Mouse (Mus musculus): Measurements from ENCODE around the gene Fgfr2. TPM values are rescaled to one million over a fixed set of nuclear protein-coding genes. Genes with fewer than 3 reads are reported as not detected.

The Fgfr2 gene
- polyA plus RNA-seq, 1 experiment from 2014 or later, result 110 TPM

DNA sequence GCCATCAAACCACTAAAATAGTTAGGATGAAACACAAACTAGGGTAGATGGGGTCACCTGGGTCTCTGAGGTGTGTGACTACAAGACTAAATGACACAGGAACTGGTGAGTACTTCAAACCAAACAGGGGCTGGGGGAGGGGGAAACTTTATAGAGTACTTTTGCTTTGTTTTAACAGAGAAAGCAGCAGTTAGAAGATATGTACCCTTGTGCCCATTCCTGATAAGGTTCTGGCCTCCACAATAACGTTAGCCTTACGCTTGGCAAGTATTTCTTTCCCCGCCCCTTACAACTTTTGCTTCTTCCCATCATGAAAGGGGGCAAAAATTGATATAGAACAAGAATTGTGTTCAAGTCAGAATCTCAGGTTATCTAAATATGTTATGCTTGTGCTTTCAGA, 527.4 kb downstream of the Fgfr2 start:
- Histone ChIP-seq H3K9me3 (ENCODE audit: low read length) (no peaks in the 10 kb centered on the region), H3K4me2 (replicated peaks; ENCODE audit: low read depth, low read length) (no peak overlapping the region), H3K27me3 (replicated peaks; ENCODE audit: insufficient read depth, low read length) (peaks cover 51% of the 10 kb centered on the region), H3K9ac (replicated peaks; ENCODE audit: low read depth) (no peak overlapping the region), H3K4me1 (ENCODE audit: insufficient read depth, low read depth, low read length) (peaks cover 10% of the 10 kb centered on the region; the same call in 1 of the 2 replicates), H3K27ac (ENCODE audit: low read length) (no peak overlapping the region), H3K4me3 (ENCODE audit: low read depth, low read length) (no peak overlapping the region), H3K36me3 (ENCODE audit: insufficient read depth, low read length) (no peaks in the 10 kb centered on the region)
- WGBS, result 75% methylated on average over 3 of the region's 3 CpGs
- DNase-seq (ENCODE audit: low spot score), result no peak
- TF ChIP-seq CTCF (IDR thresholded peaks at IDR 0.05) (no peak), EP300 (IDR thresholded peaks at IDR 0.05) (no peak)
- ATAC-seq, result no peak

DNA sequence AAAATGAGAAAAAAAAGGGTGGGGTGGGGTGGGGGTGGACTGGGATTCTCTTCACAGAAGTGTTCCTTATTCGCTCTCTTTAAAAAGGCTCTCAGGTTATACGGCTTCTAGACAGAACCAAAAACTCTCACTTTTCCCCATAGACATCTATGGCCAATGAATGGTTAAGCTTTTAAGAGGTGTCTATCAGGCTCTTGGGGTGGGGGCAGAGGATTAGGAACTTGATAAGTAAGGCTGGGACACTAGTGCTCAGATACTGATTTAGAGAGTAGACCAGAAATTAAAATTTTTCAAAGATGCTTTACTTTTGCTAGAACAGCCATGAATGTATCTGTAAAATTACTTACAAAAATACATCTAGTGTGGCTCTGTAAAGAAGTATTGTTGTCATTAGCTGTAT, 528.8 kb downstream of the Fgfr2 start:
- no peak for TF ChIP-seq EP300 (IDR thresholded peaks at IDR 0.05)
- TF ChIP-seq CTCF (IDR thresholded peaks at IDR 0.05), result no peak
- 90% methylated on average over 2 of the region's 2 CpGs for WGBS

DNA sequence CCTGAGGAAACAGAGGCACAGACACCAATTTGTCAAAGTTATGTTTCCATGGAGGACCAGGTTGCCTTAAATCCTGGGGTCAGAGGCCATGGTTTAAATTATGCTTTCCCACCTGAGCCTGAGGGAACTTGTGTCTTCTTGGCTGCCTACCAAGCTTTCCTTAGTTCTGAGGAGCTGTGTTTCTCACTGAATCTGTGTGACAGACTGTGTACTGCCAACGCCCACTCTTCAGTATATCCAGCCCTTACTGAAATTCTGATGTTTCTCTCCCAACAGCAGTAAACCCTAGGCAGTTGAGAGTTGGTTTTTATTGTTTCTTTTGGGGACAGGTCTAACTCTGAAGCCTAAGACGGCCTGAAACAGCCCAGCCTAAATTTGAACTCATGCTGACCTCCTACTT, 529.4 kb downstream of the Fgfr2 start:
- ATAC-seq (no peak), DNase-seq (ENCODE audit: low spot score) (no peak)
- 63% methylated on average over 2 of the region's 2 CpGs for whole genome bisulfite sequencing
- no peaks in the 10 kb centered on the region for H3K36me3 ChIP-seq (ENCODE audit: insufficient read depth, low read length)
- no peak overlapping the region for H3K4me3 ChIP-seq (ENCODE audit: low read depth, low read length)
- no peak for TF ChIP-seq EP300 (IDR thresholded peaks at IDR 0.05)
- TF ChIP-seq CTCF (IDR thresholded peaks at IDR 0.05), result no peak
- H3K27me3 ChIP-seq (replicated peaks; ENCODE audit: insufficient read depth, low read length), result peaks cover 30% of the 10 kb centered on the region
- H3K9ac ChIP-seq (replicated peaks; ENCODE audit: low read depth), result no peak overlapping the region
- no peak overlapping the region for H3K4me2 ChIP-seq (replicated peaks; ENCODE audit: low read depth, low read length)
- H3K27ac ChIP-seq (ENCODE audit: low read length), result no peak overlapping the region
- H3K4me1 ChIP-seq (ENCODE audit: insufficient read depth, low read depth, low read length), result peaks cover 6% of the 10 kb centered on the region; the same call in 1 of the 2 replicates
- no peaks in the 10 kb centered on the region for H3K9me3 ChIP-seq (ENCODE audit: low read length)

More for the DNA sequence above, 528.8 kb downstream of the Fgfr2 start:
- Histone ChIP-seq H3K9ac (replicated peaks; ENCODE audit: low read depth) (no peak overlapping the region), H3K4me3 (ENCODE audit: low read depth, low read length) (no peak overlapping the region), H3K27me3 (replicated peaks; ENCODE audit: insufficient read depth, low read length) (peaks cover 36% of the 10 kb centered on the region), H3K9me3 (ENCODE audit: low read length) (no peaks in the 10 kb centered on the region), H3K4me1 (ENCODE audit: insufficient read depth, low read depth, low read length) (peaks cover 6% of the 10 kb centered on the region; the same call in 1 of the 2 replicates), H3K27ac (ENCODE audit: low read length) (no peak overlapping the region), H3K4me2 (replicated peaks; ENCODE audit: low read depth, low read length) (no peak overlapping the region), H3K36me3 (ENCODE audit: insufficient read depth, low read length) (no peaks in the 10 kb centered on the region)
- ATAC-seq, result no peak
- no peak for DNase-seq (ENCODE audit: low spot score)

DNA sequence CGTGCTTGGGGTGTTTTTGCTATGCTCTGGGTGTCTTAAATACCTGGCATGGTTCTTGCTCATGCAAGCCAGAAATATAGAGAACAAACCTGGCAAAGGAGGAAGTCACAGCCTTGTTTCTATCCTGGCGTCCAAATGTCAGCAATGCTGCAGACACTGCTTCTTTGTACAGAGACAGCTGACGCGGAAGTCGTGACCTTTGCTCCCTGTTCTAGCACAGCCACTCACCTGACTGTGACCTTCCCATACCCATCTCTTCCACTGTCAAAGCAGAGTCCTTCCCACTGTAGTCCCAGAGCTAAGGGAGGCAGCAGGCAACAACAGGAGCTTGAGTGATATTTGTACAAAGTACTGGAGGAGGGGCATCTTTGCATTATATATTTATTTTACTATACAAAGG, 533.5 kb downstream of the Fgfr2 start:
- Histone ChIP-seq H3K27me3 (replicated peaks; ENCODE audit: insufficient read depth, low read length) (no peaks in the 10 kb centered on the region), H3K4me3 (ENCODE audit: low read depth, low read length) (no peak overlapping the region), H3K36me3 (ENCODE audit: insufficient read depth, low read length) (no peaks in the 10 kb centered on the region), H3K9me3 (ENCODE audit: low read length) (no peaks in the 10 kb centered on the region), H3K4me2 (replicated peaks; ENCODE audit: low read depth, low read length) (no peak overlapping the region), H3K27ac (ENCODE audit: low read length) (no peak overlapping the region), H3K9ac (replicated peaks; ENCODE audit: low read depth) (no peak overlapping the region), H3K4me1 (ENCODE audit: insufficient read depth, low read depth, low read length) (no peaks in the 10 kb centered on the region)
- no peak for ATAC-seq
- 46% methylated on average over 5 of the region's 5 CpGs for WGBS
- no peak for DNase-seq (ENCODE audit: low spot score)
- TF ChIP-seq EP300 (IDR thresholded peaks at IDR 0.05), result no peak
- TF ChIP-seq CTCF (IDR thresholded peaks at IDR 0.05), result no peak

DNA sequence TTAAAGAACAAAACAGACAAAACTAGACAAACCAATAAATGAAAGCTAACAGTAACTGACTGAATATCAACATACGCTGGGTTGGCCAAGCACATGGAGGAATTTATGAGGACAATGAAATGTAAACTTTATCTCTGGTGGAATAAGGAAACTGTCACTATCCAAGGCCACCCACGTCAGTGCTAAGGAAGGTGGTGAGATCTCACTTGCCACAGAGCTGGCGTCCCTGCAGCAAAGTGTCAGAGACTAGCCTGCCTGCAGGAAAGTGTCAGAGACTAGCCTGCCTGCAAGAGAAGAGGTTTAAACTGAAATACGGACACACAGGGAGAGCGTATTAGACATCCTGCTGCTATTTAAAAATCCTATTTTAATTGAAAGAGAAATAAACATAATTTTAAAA, 536.0 kb downstream of the Fgfr2 start:
- no peak overlapping the region for H3K4me3 ChIP-seq (ENCODE audit: low read depth, low read length)
- 46% methylated on average over 5 of the region's 5 CpGs for WGBS
- no peak for DNase-seq (ENCODE audit: low spot score)
- ATAC-seq, result no peak
- no peak for TF ChIP-seq CTCF (IDR thresholded peaks at IDR 0.05)
- TF ChIP-seq EP300 (IDR thresholded peaks at IDR 0.05), result no peak
- H3K9me3 ChIP-seq (ENCODE audit: low read length), result no peaks in the 10 kb centered on the region
- H3K4me2 ChIP-seq (replicated peaks; ENCODE audit: low read depth, low read length), result no peak overlapping the region
- no peaks in the 10 kb centered on the region for H3K4me1 ChIP-seq (ENCODE audit: insufficient read depth, low read depth, low read length)
- no peaks in the 10 kb centered on the region for H3K27me3 ChIP-seq (replicated peaks; ENCODE audit: insufficient read depth, low read length)
- H3K36me3 ChIP-seq (ENCODE audit: insufficient read depth, low read length), result no peaks in the 10 kb centered on the region
- no peak overlapping the region for H3K9ac ChIP-seq (replicated peaks; ENCODE audit: low read depth)
- H3K27ac ChIP-seq (ENCODE audit: low read length), result no peak overlapping the region

DNA sequence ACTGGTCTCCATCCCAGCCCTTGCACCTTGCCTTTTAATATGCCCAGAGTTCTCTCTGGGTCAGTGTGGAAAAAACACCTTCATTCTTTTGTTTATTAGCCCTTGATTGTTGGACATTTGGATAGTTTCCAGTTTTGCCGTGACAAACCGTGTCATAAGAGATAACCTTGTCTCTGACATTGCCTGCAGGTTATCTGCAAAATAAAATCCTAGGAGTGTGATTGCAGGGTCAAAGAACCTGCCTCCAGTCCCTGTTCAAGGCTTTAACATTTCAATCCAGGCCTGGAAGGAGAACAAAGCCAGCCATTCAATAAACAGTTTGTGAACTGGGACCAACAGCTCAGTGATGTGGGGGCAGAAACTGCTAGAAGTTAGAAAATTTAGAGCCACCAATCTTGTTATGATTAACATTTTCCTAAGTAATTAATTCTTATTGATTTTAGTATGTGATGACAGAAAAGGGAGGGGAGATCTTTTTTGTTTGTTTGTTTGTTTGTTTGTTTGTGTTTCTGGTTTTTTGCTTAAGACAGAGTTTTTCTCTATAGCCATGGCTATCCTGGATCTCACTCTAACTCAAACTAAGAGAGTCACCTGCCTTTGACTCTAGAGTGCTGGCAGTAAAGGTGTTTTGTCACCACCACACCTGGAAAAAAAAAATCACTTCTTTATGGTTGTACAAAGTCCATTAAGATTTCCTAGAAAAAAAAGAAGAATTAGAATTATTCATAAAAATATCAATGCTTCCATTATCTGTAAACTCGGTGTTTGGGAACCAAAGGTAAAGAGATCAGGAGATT, 537.3 kb downstream of the Fgfr2 start:
- no peak overlapping the region for H3K4me3 ChIP-seq (ENCODE audit: low read depth, low read length)
- TF ChIP-seq CTCF (IDR thresholded peaks at IDR 0.05), result no peak
- no peak for TF ChIP-seq EP300 (IDR thresholded peaks at IDR 0.05)
- no peak overlapping the region for H3K27ac ChIP-seq (ENCODE audit: low read length)
- 31% methylated on average over 3 of the region's 3 CpGs for WGBS
- no peaks in the 10 kb centered on the region for H3K27me3 ChIP-seq (replicated peaks; ENCODE audit: insufficient read depth, low read length)
- H3K9ac ChIP-seq (replicated peaks; ENCODE audit: low read depth), result no peak overlapping the region
- no peak overlapping the region for H3K4me2 ChIP-seq (replicated peaks; ENCODE audit: low read depth, low read length)
- no peaks in the 10 kb centered on the region for H3K36me3 ChIP-seq (ENCODE audit: insufficient read depth, low read length)
- H3K9me3 ChIP-seq (ENCODE audit: low read length), result no peaks in the 10 kb centered on the region
- DNase-seq (ENCODE audit: low spot score), result no peak
- ATAC-seq, result no peak
- H3K4me1 ChIP-seq (ENCODE audit: insufficient read depth, low read depth, low read length), result no peaks in the 10 kb centered on the region
